Mouse (Mus musculus) liver, embryonic 14.5 days (tissue): ENCODE measurements at regions not wholly inside any gene's neighbourhood (a gene's known extent, or its start where the extent isn't known, plus 50 kb on each side); places are given as distances from the start of the nearest gene placed in this dataset.

Experiments
- ATAC-seq: fragments of 200-750 bp; cut with Nextera tagmentation; 2 replicates; pipeline ENCODE4 v1.8.0; 2017; ENCODE audit warnings: moderate number of reproducible peaks, mild to moderate bottlenecking, moderate library complexity; ENCODE audit not compliant: insufficient read depth
- DNase-seq, 3 experiments: peaks; one replicate each; pipeline ENCODE4 v3.0.0-alpha.2; 2012 to 2013; ENCODE audit warnings: low read depth in 3 of 3, low spot score in 3 of 3
- H3K27ac ChIP-seq: fragments of 300-500 bp; sonication (generic); 2 replicates; pipeline ENCODE4 v1.5.1; 2014; ENCODE audit warnings: moderate library complexity, mild to moderate bottlenecking, control low read depth, inconsistent platforms
- H3K27me3 ChIP-seq: fragments of 300-500 bp; sonication (generic); 2 replicates; pipeline ENCODE4 v1.6.1; 2014; ENCODE audit warnings: mild to moderate bottlenecking, low read length, moderate library complexity; ENCODE audit not compliant: control insufficient read depth, insufficient read depth
- H3K36me3 ChIP-seq: fragments of 300-500 bp; sonication (generic); replicated peaks from 2 replicates; pipeline ENCODE4 v1.6.1; 2014; ENCODE audit warnings: low read depth; ENCODE audit not compliant: control insufficient read depth, insufficient read depth
- H3K4me1 ChIP-seq, 2 experiments: fragments of 200-500 bp in 1 of 2; fragments of 300-500 bp in 1 of 2; sonication (generic) in 1 of 2; replicated peaks; 2 replicates each; pipeline ENCODE4 v1.6.1; 2012 to 2014; ENCODE audit warnings: antibody characterized with exemption in 1 of 2, inconsistent platforms in 1 of 2, low read length in 1 of 2; ENCODE audit not compliant: control insufficient read depth in 2 of 2, insufficient read depth in 2 of 2
- H3K4me2 ChIP-seq: fragments of 300-500 bp; sonication (generic); 2 replicates; pipeline ENCODE4 v1.6.1; 2014; ENCODE audit warnings: low read depth, mild to moderate bottlenecking, control low read depth, moderate library complexity
- H3K4me3 ChIP-seq, 2 experiments: fragments of 200-500 bp in 1 of 2; fragments of 300-500 bp in 1 of 2; sonication (generic) in 1 of 2; 2 replicates each; pipeline ENCODE4 v1.5.1; 2012 to 2014; ENCODE audit warnings: low read depth in 2 of 2, low read length in 2 of 2, mild to moderate bottlenecking in 2 of 2, control low read depth in 1 of 2, inconsistent platforms in 1 of 2, moderate library complexity in 1 of 2; ENCODE audit not compliant: insufficient read depth in 1 of 2
- H3K9ac ChIP-seq: fragments of 300-500 bp; sonication (generic); replicated peaks from 2 replicates; pipeline ENCODE4 v1.6.1; 2014; ENCODE audit warnings: mild to moderate bottlenecking, control low read depth, moderate library complexity
- H3K9me3 ChIP-seq: fragments of 300-500 bp; sonication (generic); 2 replicates; pipeline ENCODE4 v1.6.1; 2016; ENCODE audit warnings: low read length, mixed read lengths; ENCODE audit not compliant: control insufficient read depth
- CTCF ChIP-seq: IDR thresholded peaks from 2 replicates; pipeline ENCODE4 v1.5.1; 2016; ENCODE audit warnings: antibody characterized with exemption, low read depth, control low read depth
- EP300 ChIP-seq: IDR thresholded peaks from 2 replicates; pipeline ENCODE4 v1.6.1; 2016; ENCODE audit warnings: antibody characterized with exemption, low read depth
- WGBS: fragments of 180-500 bp; shearing (Covaris S2); extraction: QIAGEN DNeasy Blood & Tissue Kit; methylation state at CpG from one replicate; pipeline ENCODE4 v1.1.7; 2014; ENCODE audit not compliant: insufficient replicate concordance; 5-methylcytosine and 5-hydroxymethylcytosine counted together

GRCm38 (mm10) chr2:116415742-116416141 lies 350.1 kb upstream of the Meis2 start:
- Histone ChIP-seq H3K4me2 (no peak overlapping the region), H3K27ac (no peak overlapping the region), H3K4me1 (no peaks in the 10 kb centered on the region), H3K36me3 (no peaks in the 10 kb centered on the region), H3K27me3 (no peaks in the 10 kb centered on the region), H3K9me3 (no peaks in the 10 kb centered on the region), H3K4me3 (no peak overlapping the region), H3K9ac (no peak overlapping the region)
- 55% methylated on average over 1 of the region's 1 CpGs for WGBS
- TF ChIP-seq EP300 = no peak
- TF ChIP-seq CTCF = no peak
- ATAC-seq (no peak), DNase-seq (no peak)

- Histone ChIP-seq H3K27ac (no peak overlapping the region), H3K36me3 (no peaks in the 10 kb centered on the region), H3K27me3 (no peaks in the 10 kb centered on the region), H3K9ac (no peak overlapping the region), H3K4me3 (no peak overlapping the region), H3K9me3 (no peaks in the 10 kb centered on the region), H3K4me2 (no peak overlapping the region), H3K4me1 (no peaks in the 10 kb centered on the region)
- ATAC-seq = no peak
- 38% methylated on average over 1 of the region's 1 CpGs for WGBS
- DNase-seq = no peak
- no peak for TF ChIP-seq EP300
- TF ChIP-seq CTCF = no peak
Measured at GRCm38 (mm10) chr2:116402113-116402512, 336.5 kb upstream of the Meis2 start.

GRCm38 (mm10) chr2:116399966-116400365 lies 334.3 kb upstream of the Meis2 start:
- ATAC-seq = no peak
- Histone ChIP-seq H3K9me3 (no peaks in the 10 kb centered on the region), H3K4me3 (no peak overlapping the region), H3K4me2 (no peak overlapping the region), H3K4me1 (no peaks in the 10 kb centered on the region), H3K9ac (no peak overlapping the region), H3K27me3 (no peaks in the 10 kb centered on the region), H3K36me3 (no peaks in the 10 kb centered on the region), H3K27ac (no peak overlapping the region)
- TF ChIP-seq EP300 (no peak), CTCF (no peak)
- no peak for DNase-seq
- WGBS = 9% methylated on average over 1 of the region's 1 CpGs

- DNase-seq = no peak
- no peaks in the 10 kb centered on the region for H3K27me3 ChIP-seq
- no peak overlapping the region for H3K9ac ChIP-seq
- no peak for TF ChIP-seq EP300
- TF ChIP-seq CTCF = no peak
- no peaks in the 10 kb centered on the region for H3K36me3 ChIP-seq
- no peaks in the 10 kb centered on the region for H3K4me1 ChIP-seq
- H3K9me3 ChIP-seq = no peaks in the 10 kb centered on the region
- ATAC-seq = no peak
- no peak overlapping the region for H3K4me3 ChIP-seq
- H3K27ac ChIP-seq = no peak overlapping the region
- H3K4me2 ChIP-seq = no peak overlapping the region
- 54% methylated on average over 3 of the region's 3 CpGs for WGBS
Measured at GRCm38 (mm10) chr2:116368811-116369210, 303.2 kb upstream of the Meis2 start.

GRCm38 (mm10) chr2:116364136-116364535 lies 298.5 kb upstream of the Meis2 start:
- ATAC-seq = no peak
- Histone ChIP-seq H3K4me2 (no peak overlapping the region), H3K27me3 (no peaks in the 10 kb centered on the region), H3K4me1 (no peaks in the 10 kb centered on the region), H3K4me3 (no peak overlapping the region), H3K27ac (no peak overlapping the region), H3K9me3 (no peaks in the 10 kb centered on the region), H3K36me3 (no peaks in the 10 kb centered on the region), H3K9ac (no peak overlapping the region)
- TF ChIP-seq CTCF = no peak
- no peak for TF ChIP-seq EP300
- DNase-seq = no peak
- WGBS = 47% methylated on average over 2 of the region's 2 CpGs
